Mouse (Mus musculus) adipocyte (in vitro differentiated cells): Measurements from ENCODE around the gene Gm44805.

Source experiments
- DNase-seq: peaks from one replicate; pipeline ENCODE4 v3.0.0-alpha.2; 2016; ENCODE audit warnings: low spot score

The Gm44805 gene

DNA sequence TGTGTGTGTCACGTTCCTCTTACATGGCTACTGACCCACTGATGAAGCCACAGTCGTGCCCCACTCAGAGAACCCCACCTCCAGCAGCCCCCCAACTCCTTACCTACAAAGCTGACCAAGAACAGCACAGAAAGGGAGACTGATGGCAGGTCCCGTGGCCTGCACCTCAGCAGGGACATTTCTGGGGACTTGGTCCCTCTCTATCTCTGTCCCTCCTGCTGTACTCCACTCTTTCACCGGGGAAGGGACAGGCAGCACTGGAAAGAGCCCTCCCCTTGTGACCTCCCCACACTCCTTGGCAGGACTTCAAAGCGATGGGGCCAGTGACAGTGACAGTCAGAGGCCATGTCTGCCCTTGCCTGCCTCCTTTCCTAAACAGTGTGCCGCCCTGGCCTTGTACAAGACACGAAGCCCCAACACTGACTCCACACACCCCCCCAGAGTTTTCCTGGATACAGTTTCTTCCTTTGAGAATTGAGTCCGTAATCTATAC is at the start of gene Gm44805, which contains the start of gene Apoc4:
Gene Gm44805, minus strand, starts transcription at position 222 of the 493 bp plus-strand sequence.
Gene Apoc4, minus strand, starts transcription at position 278 of the 493 bp plus-strand sequence.
- DNase-seq, result no peak

DNA sequence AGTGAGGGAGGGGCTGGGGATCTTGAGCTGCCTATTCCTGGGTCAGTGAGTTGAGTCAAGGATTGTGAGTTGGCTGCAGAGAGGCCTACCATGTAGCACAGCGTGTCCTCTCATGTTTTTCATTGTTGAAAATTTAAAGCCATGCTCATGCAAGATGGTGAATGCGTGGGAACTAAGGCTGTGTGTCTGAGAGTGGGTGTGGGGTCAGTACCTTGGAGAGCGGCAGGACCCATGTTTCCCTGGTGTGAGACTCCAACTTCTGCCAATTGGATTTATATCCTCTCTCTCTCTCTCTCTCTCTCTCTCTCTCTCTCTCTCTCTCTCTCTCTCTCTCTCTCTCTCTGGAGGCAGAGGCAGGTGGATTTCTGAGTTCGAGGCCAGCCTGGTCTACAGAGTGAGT is 45.3 kb upstream of the Gm44805 start:
- no peak for DNase-seq

DNA sequence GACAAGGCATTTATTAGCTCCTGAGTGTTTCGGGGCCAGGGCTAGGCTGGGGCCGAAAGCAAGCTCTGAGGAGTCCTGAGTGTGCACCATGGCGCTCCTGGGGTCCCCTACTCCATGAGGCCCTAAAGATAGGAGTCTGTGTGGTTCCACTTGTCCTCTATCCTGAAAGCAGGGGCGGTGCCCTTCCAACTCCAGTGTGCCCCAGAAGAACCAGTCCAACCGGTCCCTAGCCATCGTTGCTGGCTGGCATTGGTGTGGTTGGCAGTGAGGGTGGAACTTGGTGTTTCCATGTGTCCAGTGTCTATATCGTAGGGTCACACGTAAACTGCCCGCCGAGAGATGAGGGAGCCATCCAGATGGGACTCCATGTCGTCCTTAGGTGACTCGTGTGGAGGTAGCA is 42.9 kb upstream of the Gm44805 start:
- no peak for DNase-seq

DNA sequence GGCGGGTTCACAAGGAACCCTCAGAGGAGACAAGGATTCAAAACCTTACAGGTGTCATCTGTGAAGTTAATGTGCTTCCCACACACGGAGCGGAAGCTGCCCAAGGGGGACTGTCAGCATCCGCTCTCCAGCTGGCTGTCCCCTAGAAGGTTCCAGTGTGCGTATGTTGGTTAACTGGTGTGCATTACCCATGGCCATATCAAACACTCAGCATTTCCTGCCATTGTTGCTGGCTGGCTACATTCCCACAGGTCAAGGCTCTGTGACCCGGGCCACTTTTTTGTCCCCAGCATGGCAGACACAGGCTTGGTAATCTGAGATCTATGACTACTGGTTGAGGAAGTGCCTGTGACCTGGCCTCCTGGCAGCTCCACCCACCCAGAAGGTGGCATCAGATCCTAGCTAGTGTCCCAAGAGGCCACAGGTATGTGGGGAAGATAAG is 41.6 kb upstream of the Gm44805 start:
- no peak for DNase-seq

GRCm38 (mm10) chr7:19719200-19719599 is 38.0 kb upstream of the Gm44805 start:
- DNase-seq, result no peak

GRCm38 (mm10) chr7:19718297-19718952 is 37.2 kb upstream of the Gm44805 start:
- DNase-seq, result no peak

DNA sequence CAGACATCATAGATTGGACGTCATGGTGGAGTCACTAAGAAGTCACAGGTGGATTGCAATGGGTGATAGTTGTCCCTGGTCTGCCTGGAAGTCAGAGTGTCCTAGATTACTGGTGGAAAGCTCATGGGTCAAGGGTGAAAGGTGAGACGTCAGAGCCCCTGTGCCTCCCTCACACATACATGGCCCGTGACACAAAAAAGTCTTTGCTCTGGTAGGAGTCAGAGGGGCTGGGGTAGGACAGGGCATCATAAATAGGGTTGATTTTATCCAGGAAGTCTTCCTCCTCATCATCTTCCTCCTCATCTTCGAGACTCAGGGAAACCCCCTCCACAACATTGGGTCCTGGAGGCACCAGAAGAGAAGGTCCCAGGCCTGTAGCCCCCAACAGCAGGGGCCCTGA is 36.1 kb upstream of the Gm44805 start:
- DNase-seq, result no peak

DNA sequence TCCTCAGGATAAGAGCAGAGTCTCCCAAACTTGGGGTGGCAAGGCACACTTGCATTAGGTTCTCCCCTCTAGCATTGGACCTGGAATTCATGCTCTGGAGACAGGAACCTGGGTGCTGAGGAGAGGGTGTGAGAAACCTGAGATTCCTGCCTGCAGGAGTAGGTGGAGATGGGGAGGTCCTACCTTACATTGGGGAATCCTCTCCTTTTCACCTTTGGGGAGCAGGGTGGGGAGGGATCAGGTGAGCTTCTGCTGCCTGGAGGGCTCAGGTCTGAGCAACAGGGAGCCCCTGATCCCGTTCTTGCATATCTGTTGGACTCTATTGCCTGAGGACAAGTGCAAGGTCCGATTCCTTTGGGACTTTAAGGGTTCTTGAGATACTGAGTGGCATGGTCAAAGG is 35.6 kb upstream of the Gm44805 start:
- no peak for DNase-seq

DNA sequence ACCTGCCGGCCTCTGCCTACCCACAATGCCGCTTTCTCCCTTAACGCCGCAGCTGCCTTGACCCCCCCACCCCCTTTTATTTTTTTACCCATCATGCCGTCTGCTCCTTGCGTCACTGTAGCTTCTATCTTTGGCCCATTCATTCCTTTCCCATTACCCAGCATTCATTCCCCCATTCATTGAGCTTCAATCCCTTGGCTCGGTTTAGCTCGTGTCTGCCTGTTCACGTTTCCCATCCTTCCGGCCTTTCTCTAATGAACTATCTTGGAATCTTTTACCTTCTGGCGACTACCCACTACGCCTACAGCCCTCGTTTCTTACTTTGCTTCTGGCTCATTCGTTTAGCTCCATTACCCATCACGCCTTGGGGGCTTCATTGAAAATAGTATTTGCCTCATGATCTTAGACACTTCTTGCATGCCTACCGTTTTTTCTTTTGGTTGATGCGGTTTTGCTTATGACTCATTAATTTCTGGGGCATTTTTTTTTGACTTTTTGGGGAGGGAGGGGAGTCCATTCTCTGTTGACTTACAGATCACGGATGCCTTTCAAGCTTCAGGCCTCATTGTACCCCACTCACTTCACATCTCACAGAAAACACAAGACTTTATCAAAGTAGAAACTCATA is 34.9 kb upstream of the Gm44805 start:
- DNase-seq, result no peak

GRCm38 (mm10) chr7:19715239-19716054 is 34.2 kb upstream of the Gm44805 start, which contains the start of gene Tomm40:
TSS of gene Tomm40 (minus strand) at chr7:19715438.
- peak; percentile 99 for DNase-seq

- no peak for DNase-seq
Measured at GRCm38 (mm10) chr7:19714836-19715235, 33.6 kb upstream of the Gm44805 start.

- no peak for DNase-seq
Measured at GRCm38 (mm10) chr7:19713598-19713997, 32.4 kb upstream of the Gm44805 start.

DNA sequence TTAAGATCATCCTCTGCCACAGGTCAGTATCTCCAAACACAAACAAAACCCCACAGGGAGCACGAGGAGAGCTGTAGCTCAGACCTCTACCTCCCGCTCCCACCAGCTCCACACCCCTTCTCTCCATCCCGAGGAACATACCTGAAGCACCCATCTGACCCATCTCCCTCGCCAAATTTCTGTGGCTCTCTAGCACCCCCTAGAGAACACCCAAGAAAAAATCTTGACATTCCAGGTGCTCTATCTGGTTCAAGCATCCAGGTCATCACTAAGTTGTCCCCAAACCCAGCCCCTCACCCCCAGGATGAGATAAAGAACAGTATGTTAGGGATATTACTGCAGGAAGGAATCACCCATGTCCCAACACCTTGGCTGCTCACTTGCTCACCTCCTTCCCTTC is 32.0 kb upstream of the Gm44805 start:
- DNase-seq, result peak; percentile 29

DNA sequence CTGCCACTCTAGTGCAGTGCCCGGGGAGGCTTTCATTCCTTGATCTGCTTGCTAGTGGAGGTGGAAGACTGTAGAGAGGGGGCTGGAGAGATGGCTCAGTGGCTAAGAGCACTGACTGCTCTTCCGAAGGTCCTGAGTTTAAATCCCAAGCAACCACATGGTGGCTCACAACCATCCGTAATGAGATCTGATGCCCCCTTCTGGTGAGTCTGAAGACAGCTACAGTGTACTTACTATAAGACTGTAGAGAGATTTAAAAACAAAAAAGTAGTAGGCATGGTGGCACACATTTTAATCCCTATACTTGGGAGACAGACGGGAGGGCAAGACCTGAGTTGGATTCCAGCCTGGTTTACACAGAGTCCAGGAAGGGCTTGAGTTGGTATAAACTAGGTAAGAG is 31.2 kb upstream of the Gm44805 start:
- DNase-seq, result peak; percentile 40

DNA sequence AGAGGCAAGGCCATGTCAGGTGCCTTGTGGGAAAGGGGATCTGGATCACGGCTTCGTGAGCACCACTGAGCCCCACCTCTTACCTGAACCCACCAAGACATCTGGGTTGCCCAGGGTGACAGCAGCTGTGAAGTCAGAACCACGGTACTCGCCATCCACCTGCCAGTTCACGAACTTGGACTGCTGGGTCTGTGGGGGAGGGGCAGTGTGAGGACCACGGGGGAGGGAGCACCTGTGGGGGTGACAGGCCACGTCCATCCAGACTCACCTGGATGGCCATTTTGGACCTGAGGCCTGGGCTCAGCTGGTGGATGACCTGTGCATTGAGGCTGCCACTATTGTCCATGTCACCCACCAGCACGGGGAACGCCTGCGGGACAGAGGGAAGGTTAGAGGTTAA is 29.4 kb upstream of the Gm44805 start:
- no peak for DNase-seq

GRCm38 (mm10) chr7:19705271-19705670 is 24.0 kb upstream of the Gm44805 start:
- no peak for DNase-seq

DNA sequence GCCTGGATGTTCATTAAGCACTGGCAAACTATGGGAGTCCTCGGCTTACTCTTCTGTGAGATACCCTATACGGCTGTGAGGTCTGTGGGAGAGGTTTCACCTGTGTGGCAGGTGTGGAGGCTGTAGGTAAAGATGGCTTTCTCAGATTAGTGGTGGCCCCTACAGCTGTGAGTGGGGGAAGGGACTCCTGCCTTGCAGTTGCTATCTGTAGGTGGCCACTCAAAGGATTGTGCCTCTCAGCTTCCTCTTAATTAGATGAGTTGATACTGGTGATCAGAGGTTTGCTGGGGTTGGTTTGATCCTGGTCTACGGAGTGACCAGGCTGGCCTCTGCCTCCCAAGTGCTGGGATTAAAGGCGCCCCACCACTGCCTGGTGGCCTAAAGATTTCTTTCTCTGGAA is 23.3 kb upstream of the Gm44805 start:
- no peak for DNase-seq

DNA sequence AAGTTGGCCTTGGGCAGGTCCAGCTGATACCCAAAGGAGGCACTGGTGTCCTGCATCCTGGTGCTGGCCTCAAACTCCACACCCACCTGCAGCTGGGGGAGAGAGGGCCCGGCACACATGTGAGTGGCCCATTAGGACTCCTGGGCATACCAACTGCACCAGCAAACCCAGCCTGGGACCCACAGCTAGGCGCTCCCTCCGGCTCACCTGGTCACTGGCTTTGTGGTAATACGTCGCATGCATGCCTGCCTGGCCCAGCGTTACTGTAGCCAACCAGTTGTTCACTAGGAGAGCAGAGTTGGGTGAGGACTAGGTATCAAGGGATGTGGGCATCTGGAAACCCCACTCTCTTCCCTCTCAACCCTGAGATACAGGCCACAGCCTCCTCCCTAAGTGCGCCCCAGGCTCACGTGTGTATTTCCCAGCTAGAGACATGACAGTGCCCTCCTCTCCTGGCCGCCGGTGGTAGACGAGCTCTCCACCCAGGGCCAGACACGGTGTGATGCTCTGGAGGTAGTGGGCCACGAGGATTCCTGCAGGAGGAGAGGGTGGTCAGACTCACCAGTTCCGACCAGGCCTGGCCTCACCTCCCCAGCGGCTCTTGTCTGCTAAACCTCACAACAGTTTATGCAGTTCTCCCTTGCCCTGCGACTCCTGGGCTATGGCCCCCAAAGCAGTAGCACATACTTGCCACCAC is 21.8 kb upstream of the Gm44805 start:
- DNase-seq, result no peak

GRCm38 (mm10) chr7:19701069-19701761 is 20.0 kb upstream of the Gm44805 start:
- DNase-seq, result peak; percentile 89

- DNase-seq, result no peak
Measured at GRCm38 (mm10) chr7:19700299-19701068, 19.3 kb upstream of the Gm44805 start.

GRCm38 (mm10) chr7:19699827-19700148 is 18.6 kb upstream of the Gm44805 start:
- DNase-seq, result no peak
